Mouse (Mus musculus) ES-E14 (cell line): Measurements from ENCODE around the gene Rrad. TPM values are rescaled to one million over a fixed set of nuclear protein-coding genes. Genes with fewer than 3 reads are reported as not detected.

Experiments
- DNase-seq: peaks from one replicate; pipeline ENCODE4 v3.0.0-alpha.2; 2013; ENCODE audit warnings: low read depth, low spot score
- H3K27ac ChIP-seq: 2 replicates; pipeline ENCODE4 v1.5.1; 2012; ENCODE audit warnings: low read depth, mild to moderate bottlenecking, low read length, moderate library complexity, mixed read lengths; ENCODE audit not compliant: poor library complexity, insufficient read depth, severe bottlenecking
- H3K36me3 ChIP-seq: 2 replicates; pipeline ENCODE4 v1.6.1; 2012; ENCODE audit warnings: mild to moderate bottlenecking, low read length, moderate library complexity, mixed read lengths; ENCODE audit not compliant: control insufficient read depth, poor library complexity, insufficient read depth, severe bottlenecking
- H3K4me1 ChIP-seq, 2 experiments: fragments of 150-350 bp in 1 of 2; sonication (generic) in 1 of 2; 2 replicates each; pipeline ENCODE4 v1.6.1; 2012; ENCODE audit warnings: low read length in 2 of 2, mild to moderate bottlenecking in 1 of 2, mixed read lengths in 1 of 2; ENCODE audit not compliant: control insufficient read depth in 2 of 2, insufficient read depth in 2 of 2, poor library complexity in 1 of 2
- H3K4me3 ChIP-seq, 2 experiments: fragments of 150-350 bp in 1 of 2; sonication (generic) in 1 of 2; 2 replicates each; pipeline ENCODE4 v1.5.1; 2012; ENCODE audit warnings: low read length in 2 of 2, low read depth in 1 of 2, mild to moderate bottlenecking in 1 of 2, mixed read lengths in 1 of 2; ENCODE audit not compliant: insufficient read depth in 1 of 2, poor library complexity in 1 of 2, severe bottlenecking in 1 of 2
- H3K9ac ChIP-seq: 2 replicates; pipeline ENCODE4 v1.6.1; 2012; ENCODE audit warnings: low read depth, mild to moderate bottlenecking, low read length, mixed read lengths; ENCODE audit not compliant: poor library complexity, insufficient read depth, severe bottlenecking
- H3K9me3 ChIP-seq: fragments of 150-350 bp; sonication (generic); 2 replicates; pipeline ENCODE4 v1.6.1; 2012; ENCODE audit warnings: low read depth, mild to moderate bottlenecking, low read length; ENCODE audit not compliant: control insufficient read depth, insufficient read depth
- CHD2 ChIP-seq: IDR thresholded peaks from 2 replicates; pipeline ENCODE4 v1.6.1; 2014; ENCODE audit warnings: mild to moderate bottlenecking, low read depth, low read length, inconsistent platforms
- HCFC1 ChIP-seq: IDR thresholded peaks from 2 replicates; pipeline ENCODE4 v1.6.1; 2012; ENCODE audit warnings: low read length, inconsistent platforms, borderline replicate concordance; ENCODE audit not compliant: insufficient read depth
- MAFK ChIP-seq: IDR thresholded peaks from 2 replicates; pipeline ENCODE4 v1.6.1; 2014; ENCODE audit warnings: mild to moderate bottlenecking, low read depth, low read length, inconsistent platforms; ENCODE audit not compliant: insufficient read depth
- ZC3H11A ChIP-seq: IDR thresholded peaks from 2 replicates; pipeline ENCODE4 v1.6.1; 2012; ENCODE audit warnings: low read depth, mild to moderate bottlenecking, inconsistent platforms, low read length, borderline replicate concordance
- ZNF384 ChIP-seq: IDR thresholded peaks from 2 replicates; pipeline ENCODE4 v1.6.1; 2012; ENCODE audit warnings: low read depth, low read length, inconsistent platforms
- in situ Hi-C, 2 experiments: fragments of 600-800 bp; cut with MboI; formaldehyde crosslinking; loops; one replicate each; pipeline ENCODE4 v1.15.1; 2025; ENCODE audit warnings: low sequenced_read_pairs in 2 of 2, inconsistent platforms in 1 of 2; ENCODE audit not compliant: unreplicated experiment in 2 of 2
- total RNA-seq: library from RNA; depleted of rRNA; stranded (reverse); fragments of 300-350 nt; gene quantifications from 2 replicates; pipeline ENCODE4 v1.2.3, GENCODE M21; 2012

Rrad gene
- total RNA-seq, 1 experiment: 3.4 TPM

GRCm38 (mm10) chr8:104641426-104642323, 10.5 kb upstream of the Rrad start, which contains the start of gene Ciao2b:
Gene Ciao2b (minus strand): TSS chr8:104641965.
- no peaks in the 10 kb centered on the region for H3K36me3 ChIP-seq
- H3K27ac ChIP-seq: no peak within 1 kb of the TSS

GRCm38 (mm10) chr8:104640831-104641370, 9.8 kb upstream of the Rrad start:
- Histone ChIP-seq H3K27ac (no peak overlapping the region), H3K9ac (peak overlapping the region; percentile 87), H3K4me3 (peak overlapping the region; percentile 92 to 95), H3K36me3 (no peaks in the 10 kb centered on the region), H3K4me1 (peaks cover 0 to 3% of the 10 kb centered on the region in 2 experiments; a peak in 1 of 4 replicates), H3K9me3 (no peaks in the 10 kb centered on the region)
- no peak for DNase-seq
- TF ChIP-seq HCFC1: no peak
- TF ChIP-seq MAFK: no peak
- no peak for TF ChIP-seq CHD2
- no peak for TF ChIP-seq ZC3H11A
- TF ChIP-seq ZNF384: no peak
- in situ Hi-C loops: loop anchor here in 1 of 2 experiments (25.0 kb wide), 1 partner anchor 621 kb away; the partner anchor contains the start of genes B3gnt9, Fbxl8, Hsf4 and Tradd

More at GRCm38 (mm10) chr8:104641426-104642323, 10.5 kb upstream of the Rrad start, which contains the start of gene Ciao2b:
- Histone ChIP-seq H3K9ac (peak within 1 kb of the TSS; percentile 88), H3K9me3 (no peaks in the 10 kb centered on the region), H3K4me1 (peaks cover 0 to 3% of the 10 kb centered on the region in 2 experiments; a peak in 1 of 4 replicates), H3K4me3 (peak within 1 kb of the TSS; percentile 92 to 95)
- in situ Hi-C loops: loop anchor here in 1 of 2 experiments (25.0 kb wide), 1 partner anchor 621 kb away; the partner anchor contains the start of genes B3gnt9, Fbxl8, Hsf4 and Tradd
- DNase-seq: peak; percentile 80
- no peak for TF ChIP-seq MAFK
- TF ChIP-seq HCFC1: peak; percentile 69; the same call in 1 of the 2 replicates

GRCm38 (mm10) chr8:104640241-104640640, 9.1 kb upstream of the Rrad start:
- H3K9me3 ChIP-seq: no peaks in the 10 kb centered on the region
- in situ Hi-C loops: loop anchor here in 1 of 2 experiments (25.0 kb wide), 1 partner anchor 622 kb away; the partner anchor contains the start of genes B3gnt9, Fbxl8, Hsf4 and Tradd
- H3K36me3 ChIP-seq: no peaks in the 10 kb centered on the region
- no peak for DNase-seq
- H3K27ac ChIP-seq: no peak overlapping the region
- TF ChIP-seq ZC3H11A (no peak), ZNF384 (no peak)
- H3K9ac ChIP-seq: peak overlapping the region; percentile 87; the same call in 1 of the 2 replicates
- H3K4me3 ChIP-seq: peak overlapping the region in 1 of 2 experiments; percentile 92; a peak in 1 of 4 replicates
- H3K4me1 ChIP-seq: peaks cover 0 to 3% of the 10 kb centered on the region in 2 experiments; a peak in 1 of 4 replicates

- Histone ChIP-seq H3K36me3 (no peaks in the 10 kb centered on the region), H3K9me3 (no peaks in the 10 kb centered on the region), H3K4me3 (no peak overlapping the region), H3K4me1 (peaks cover 0 to 8% of the 10 kb centered on the region in 2 experiments; a peak in 1 of 4 replicates), H3K9ac (no peak overlapping the region), H3K27ac (no peak overlapping the region)
- no peak for DNase-seq
- in situ Hi-C loops: loop anchor here in 1 of 2 experiments (25.0 kb wide), 1 partner anchor 624 kb away; the partner anchor contains the start of genes B3gnt9, Fbxl8, Hsf4 and Tradd
- TF ChIP-seq CHD2 (no peak), MAFK (0 out of 2 replicates have a peak, but pooled peaks have one; percentile 29)
Observed at GRCm38 (mm10) chr8:104638010-104638409, 6.9 kb upstream of the Rrad start.
